Mouse (Mus musculus) midbrain, postnatal 0 days (tissue): ENCODE measurements at regions not wholly inside any gene's neighbourhood (a gene's known extent, or its start where the extent isn't known, plus 50 kb on each side); places are given as distances from the start of the nearest gene placed in this dataset.
A peak's percentile ranks its signal among the peaks of the same experiment; 100 is the strongest.

Source experiments
- ATAC-seq: fragments of 200-750 bp; cut with Nextera tagmentation; 2 replicates; pipeline ENCODE4 v1.8.0; 2017; ENCODE audit warnings: moderate number of reproducible peaks, mild to moderate bottlenecking, moderate TSS enrichment, moderate library complexity; ENCODE audit not compliant: low FRiP score
- DNase-seq: peaks from one replicate; pipeline ENCODE4 v3.0.0-alpha.2; 2015; ENCODE audit warnings: low spot score
- H3K27ac ChIP-seq: fragments of 300-500 bp; sonication (generic); 2 replicates; pipeline ENCODE4 v1.5.1; 2014; ENCODE audit warnings: low read depth, mild to moderate bottlenecking, low read length, mixed read lengths
- H3K27me3 ChIP-seq: fragments of 300-500 bp; sonication (generic); 2 replicates; pipeline ENCODE4 v1.6.1; 2014; ENCODE audit warnings: low read length, control low read depth, mixed read lengths; ENCODE audit not compliant: insufficient read depth
- H3K36me3 ChIP-seq: fragments of 300-500 bp; sonication (generic); 2 replicates; pipeline ENCODE4 v1.6.1; 2014; ENCODE audit warnings: low read length, control low read depth, mixed read lengths; ENCODE audit not compliant: insufficient read depth
- H3K4me1 ChIP-seq: fragments of 300-500 bp; sonication (generic); 2 replicates; pipeline ENCODE4 v1.6.1; 2014; ENCODE audit warnings: mild to moderate bottlenecking, control low read depth, antibody characterized with exemption, low read length, mixed read lengths; ENCODE audit not compliant: insufficient read depth
- H3K4me2 ChIP-seq: fragments of 300-500 bp; sonication (generic); 2 replicates; pipeline ENCODE4 v1.6.1; 2014; ENCODE audit warnings: low read depth, mild to moderate bottlenecking, low read length, mixed read lengths; ENCODE audit not compliant: poor library complexity, severe bottlenecking
- H3K4me3 ChIP-seq: fragments of 300-500 bp; sonication (generic); 2 replicates; pipeline ENCODE4 v1.5.1; 2014; ENCODE audit warnings: low read depth, mild to moderate bottlenecking, low read length, moderate library complexity
- H3K9ac ChIP-seq: fragments of 300-500 bp; sonication (generic); replicated peaks from 2 replicates; pipeline ENCODE4 v1.6.1; 2014; ENCODE audit warnings: mild to moderate bottlenecking, low read length, moderate library complexity, mixed read lengths; ENCODE audit not compliant: poor library complexity, severe bottlenecking
- H3K9me3 ChIP-seq: fragments of 300-500 bp; sonication (generic); 2 replicates; pipeline ENCODE4 v1.6.1; 2016; ENCODE audit warnings: low read length, control low read depth
- CTCF ChIP-seq: IDR thresholded peaks from 2 replicates; pipeline ENCODE4 v1.5.1; 2016; ENCODE audit warnings: antibody characterized with exemption, mild to moderate bottlenecking
- WGBS: fragments of 180-500 bp; shearing (Covaris S2); extraction: QIAGEN DNeasy Blood & Tissue Kit; methylation state at CpG from one replicate; pipeline ENCODE4 v1.1.7; 2014; 5-methylcytosine and 5-hydroxymethylcytosine counted together

DNA sequence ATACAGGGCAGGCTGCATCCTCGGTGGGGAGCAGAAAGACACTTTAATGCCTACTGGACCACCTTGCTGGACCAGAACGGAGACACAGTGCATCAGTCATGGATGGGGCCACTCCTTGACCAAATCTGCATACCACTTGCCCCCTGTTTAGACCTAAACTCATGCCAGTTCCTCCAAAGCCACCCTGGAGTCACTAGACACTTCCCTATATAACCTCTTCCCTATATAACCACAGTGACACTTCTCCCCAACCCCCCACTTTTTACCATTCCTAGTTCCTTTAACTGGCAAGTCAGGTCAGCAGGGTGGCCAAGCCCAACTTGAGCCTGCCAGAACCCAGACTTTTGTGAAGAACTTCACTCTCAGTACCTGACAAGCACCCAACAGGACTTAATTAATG is 80.2 kb upstream of the Ankrd50 start:
- no peak for TF ChIP-seq CTCF
- WGBS, result 28% methylated on average over 2 of the region's 2 CpGs
- ATAC-seq, result no peak
- H3K9ac ChIP-seq, result no peak overlapping the region
- 0 out of 2 replicates have a peak, but pooled peaks cover 4% of the 10 kb centered on the region for H3K4me1 ChIP-seq
- H3K36me3 ChIP-seq, result no peaks in the 10 kb centered on the region
- no peaks in the 10 kb centered on the region for H3K9me3 ChIP-seq
- no peak for DNase-seq
- no peaks in the 10 kb centered on the region for H3K27me3 ChIP-seq
- H3K4me2 ChIP-seq, result no peak overlapping the region
- H3K27ac ChIP-seq, result no peak overlapping the region
- no peak overlapping the region for H3K4me3 ChIP-seq

DNA sequence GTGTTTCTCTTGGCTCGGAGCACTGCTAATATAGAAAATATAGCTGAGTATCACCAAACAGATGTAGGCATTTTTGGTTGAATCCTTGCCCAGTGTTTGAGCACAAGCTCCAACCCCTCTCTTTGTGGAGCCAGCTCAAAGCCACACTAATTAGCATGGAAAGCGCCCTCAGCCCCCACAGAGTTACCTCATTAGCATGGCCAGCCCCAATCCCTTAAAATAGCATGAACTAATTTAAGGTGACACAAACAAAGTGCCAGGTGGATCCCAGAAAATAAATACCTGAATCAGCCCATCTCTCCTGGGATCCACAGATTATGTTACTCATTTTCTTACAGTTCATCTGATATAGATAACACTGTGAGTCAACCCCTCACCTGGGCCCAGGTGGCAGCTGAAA is 79.7 kb upstream of the Ankrd50 start:
- DNase-seq (peak; percentile 49), ATAC-seq (no peak)

DNA sequence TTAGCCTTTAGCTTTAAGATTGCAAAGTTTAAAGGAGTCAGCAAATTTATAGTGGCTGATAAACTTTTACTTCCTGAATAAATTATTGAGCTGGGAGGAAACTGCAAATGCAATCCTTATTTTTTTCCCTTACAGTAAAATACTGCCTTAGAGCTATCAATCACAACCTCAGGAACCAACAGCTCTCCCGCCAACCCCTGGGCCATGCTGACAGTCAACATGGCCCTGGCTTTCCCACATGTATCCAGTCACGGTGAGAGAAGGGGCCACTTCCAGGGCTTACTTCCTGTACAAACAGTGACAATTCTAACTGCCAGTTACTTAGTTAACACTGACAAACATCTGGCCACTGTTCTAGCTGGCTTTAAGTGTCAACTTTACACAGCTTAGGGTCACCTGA is 76.5 kb upstream of the Ankrd50 start:
- no peaks in the 10 kb centered on the region for H3K9me3 ChIP-seq
- 79% methylated on average over 2 of the region's 2 CpGs for WGBS
- no peak overlapping the region for H3K4me2 ChIP-seq
- H3K27me3 ChIP-seq, result no peaks in the 10 kb centered on the region
- no peaks in the 10 kb centered on the region for H3K4me1 ChIP-seq
- H3K27ac ChIP-seq, result no peak overlapping the region
- H3K36me3 ChIP-seq, result no peaks in the 10 kb centered on the region
- no peak overlapping the region for H3K9ac ChIP-seq
- TF ChIP-seq CTCF, result no peak
- no peak overlapping the region for H3K4me3 ChIP-seq
- ATAC-seq (no peak), DNase-seq (no peak)

More for the DNA sequence above, 79.7 kb upstream of the Ankrd50 start:
- no peak overlapping the region for H3K9ac ChIP-seq
- no peak for TF ChIP-seq CTCF
- no peak overlapping the region for H3K27ac ChIP-seq
- no peaks in the 10 kb centered on the region for H3K27me3 ChIP-seq
- H3K4me2 ChIP-seq, result no peak overlapping the region
- H3K9me3 ChIP-seq, result no peaks in the 10 kb centered on the region
- 8% methylated on average over 2 of the region's 2 CpGs for WGBS
- no peaks in the 10 kb centered on the region for H3K36me3 ChIP-seq
- 0 out of 2 replicates have a peak, but pooled peaks cover 4% of the 10 kb centered on the region for H3K4me1 ChIP-seq
- H3K4me3 ChIP-seq, result no peak overlapping the region

GRCm38 (mm10) chr3:38555939-38556338 is 71.3 kb upstream of the Ankrd50 start:
- WGBS, result 93% methylated on average over 5 of the region's 5 CpGs

DNA sequence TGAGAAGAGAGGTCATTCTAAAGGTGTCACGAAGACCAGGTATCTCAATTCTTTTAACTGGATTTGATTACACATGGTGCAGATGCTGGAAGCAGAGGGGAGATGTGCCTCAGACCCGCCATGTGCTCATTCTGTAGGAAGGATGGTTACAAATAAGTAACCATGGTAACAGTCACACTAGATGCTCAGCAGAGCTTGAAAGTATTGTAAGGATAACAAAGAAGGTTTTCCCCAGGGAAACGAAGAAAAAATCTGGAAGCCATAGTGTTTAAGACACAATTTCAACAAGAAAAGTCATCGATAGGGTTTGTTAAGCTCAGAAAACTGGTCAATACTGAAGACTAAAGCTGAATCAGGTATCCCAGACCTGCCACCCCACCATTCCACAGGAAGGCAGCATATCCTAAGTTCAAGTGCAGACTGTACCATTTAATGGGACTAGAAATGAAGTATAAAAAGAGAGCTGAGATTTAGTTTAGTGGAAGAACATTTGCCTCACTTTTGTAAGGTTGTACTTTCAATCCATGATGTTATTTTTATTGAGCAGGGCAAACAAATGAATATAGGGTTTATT is 68.9 kb upstream of the Ankrd50 start:
- no peak overlapping the region for H3K4me3 ChIP-seq
- DNase-seq (peak; percentile 59), ATAC-seq (peak; percentile 76)
- no peaks in the 10 kb centered on the region for H3K27me3 ChIP-seq
- no peaks in the 10 kb centered on the region for H3K9me3 ChIP-seq
- no peak overlapping the region for H3K4me2 ChIP-seq
- TF ChIP-seq CTCF, result no peak
- WGBS, result 13% methylated on average over 4 of the region's 4 CpGs
- H3K9ac ChIP-seq, result no peak overlapping the region
- H3K27ac ChIP-seq, result no peak overlapping the region
- H3K4me1 ChIP-seq, result no peaks in the 10 kb centered on the region; the same call in 1 of the 2 replicates
- no peaks in the 10 kb centered on the region for H3K36me3 ChIP-seq

More at GRCm38 (mm10) chr3:38555939-38556338, 71.3 kb upstream of the Ankrd50 start:
- no peak overlapping the region for H3K4me2 ChIP-seq
- H3K36me3 ChIP-seq, result no peaks in the 10 kb centered on the region
- H3K27me3 ChIP-seq, result no peaks in the 10 kb centered on the region
- H3K4me1 ChIP-seq, result no peaks in the 10 kb centered on the region; the same call in 1 of the 2 replicates
- TF ChIP-seq CTCF, result no peak
- no peak for ATAC-seq
- no peaks in the 10 kb centered on the region for H3K9me3 ChIP-seq
- no peak overlapping the region for H3K27ac ChIP-seq
- no peak overlapping the region for H3K4me3 ChIP-seq
- DNase-seq, result no peak
- no peak overlapping the region for H3K9ac ChIP-seq

DNA sequence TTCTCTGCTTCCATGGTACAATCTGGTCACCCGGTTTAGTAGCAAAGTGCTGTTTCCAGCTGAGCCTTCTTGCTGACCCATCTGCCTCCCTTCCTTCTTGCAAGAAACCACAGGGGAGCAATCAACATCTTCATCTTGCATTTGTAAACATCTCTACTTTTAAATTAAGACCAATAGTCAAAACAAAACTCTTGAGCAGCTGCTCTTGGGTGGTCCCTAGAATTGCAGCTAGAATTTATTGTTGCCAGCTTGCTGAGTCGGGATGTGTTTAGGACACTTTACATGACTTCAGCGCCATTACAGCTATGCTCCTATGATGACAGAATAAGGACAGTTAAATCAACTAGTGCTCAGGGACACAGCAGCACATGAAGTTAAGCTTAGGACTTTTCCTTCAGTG is 62.4 kb upstream of the Ankrd50 start:
- 84% methylated on average over 3 of the region's 3 CpGs for WGBS
- ATAC-seq, result no peak
- Histone ChIP-seq H3K4me2 (no peak overlapping the region), H3K4me3 (no peak overlapping the region), H3K9ac (no peak overlapping the region), H3K27ac (no peak overlapping the region), H3K27me3 (no peaks in the 10 kb centered on the region), H3K36me3 (no peaks in the 10 kb centered on the region), H3K9me3 (no peaks in the 10 kb centered on the region), H3K4me1 (no peaks in the 10 kb centered on the region)
- no peak for DNase-seq
- no peak for TF ChIP-seq CTCF
